Mouse (Mus musculus) liver, embryonic 18 days (tissue): ENCODE results near the gene Stmn3. TPM values are rescaled to one million over a fixed set of nuclear protein-coding genes. Genes with fewer than 3 reads are reported as not detected.

Experiments used
- polyA plus RNA-seq: library from polyadenylated mRNA; depleted of rRNA; stranded (reverse); fragments of >200 nt; gene quantifications from 2 replicates; pipeline ENCODE4 v1.2.3, GENCODE M21; 2012; rRNA removed

The Stmn3 gene
- 0.02 and 0.05 TPM in 2 replicates for polyA plus RNA-seq

DNA sequence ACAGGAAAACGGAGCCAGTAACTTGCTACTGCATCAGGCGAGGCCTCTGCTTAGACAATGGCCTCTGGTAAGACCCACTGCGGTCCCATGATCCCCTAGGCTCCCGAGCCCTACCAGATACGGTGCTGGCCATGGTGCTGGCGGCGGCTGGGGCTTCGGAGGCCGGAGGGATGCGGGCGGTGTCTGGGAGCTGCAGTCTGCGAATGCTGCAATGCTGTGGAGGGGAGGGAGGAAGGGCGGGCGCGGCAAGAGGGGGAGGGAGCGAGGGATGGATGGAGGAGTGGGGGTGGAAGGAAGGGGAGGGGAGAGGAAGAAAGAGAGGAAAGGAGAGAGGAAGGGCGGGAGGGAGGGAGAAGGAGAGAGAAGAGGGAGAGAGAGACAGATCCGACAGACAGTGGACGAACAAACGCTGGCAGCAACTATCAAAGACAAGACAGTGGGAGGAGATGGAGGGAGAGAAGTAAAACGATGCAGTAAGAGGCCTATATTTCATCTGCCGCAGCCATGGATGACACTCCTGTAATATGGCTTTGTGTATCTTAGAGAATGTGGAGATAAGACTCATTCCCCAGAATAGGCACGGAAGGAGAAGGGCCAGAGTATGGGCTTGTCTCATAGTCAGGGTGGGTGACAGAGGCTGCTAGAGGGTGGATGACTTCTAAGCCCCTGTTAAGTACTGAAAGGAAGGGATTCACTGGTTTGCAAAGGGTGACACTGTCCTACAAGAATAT lies at the start of gene Stmn3:
Stmn3 (minus strand) TSS at position 421 of the 731 bp plus-strand sequence.

DNA sequence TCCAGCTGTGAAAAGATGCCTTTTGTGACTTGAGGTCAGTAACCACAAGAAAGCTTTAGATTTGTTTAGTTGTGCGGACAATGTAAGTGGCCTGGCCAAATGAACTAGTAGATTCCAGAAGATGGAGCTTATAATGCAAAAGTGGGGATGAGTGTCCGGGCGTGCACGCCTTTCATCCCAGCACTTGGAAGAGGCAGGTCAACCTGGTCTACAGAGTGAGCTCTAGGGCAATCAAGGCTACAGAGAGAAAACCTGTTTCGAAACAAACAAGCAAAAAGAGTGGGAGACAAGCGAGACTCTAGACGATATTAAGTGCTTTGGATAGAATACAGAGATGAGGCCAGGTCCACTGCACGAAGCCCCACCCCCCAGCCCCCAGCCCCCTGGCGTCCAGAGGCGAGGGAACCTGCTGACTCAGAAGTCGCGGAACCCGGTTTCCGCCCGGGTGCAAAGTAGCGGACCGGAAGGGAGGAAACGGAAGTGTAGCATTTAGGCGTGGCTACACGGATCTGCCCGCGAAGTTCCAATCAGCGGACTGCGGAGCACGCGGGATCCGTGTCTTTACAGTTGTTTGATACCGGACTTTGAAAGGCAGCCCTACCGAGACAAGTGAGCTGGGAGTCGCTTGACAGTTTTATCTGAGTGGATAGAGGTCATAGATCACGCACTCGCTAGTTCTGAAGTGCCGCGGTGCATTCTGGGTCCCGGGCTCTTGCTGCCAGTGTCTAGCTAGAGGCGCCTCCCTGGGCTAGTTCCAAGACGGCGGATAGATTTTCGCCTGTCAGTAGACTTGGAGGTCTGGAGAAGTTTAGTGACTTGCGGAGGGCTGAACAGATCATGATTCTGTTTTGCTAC lies 5.2 kb upstream of the Stmn3 start, which contains the start of gene Rtel1:
Rtel1 (plus strand) TSS at position 492 of the 855 bp plus-strand sequence.

DNA sequence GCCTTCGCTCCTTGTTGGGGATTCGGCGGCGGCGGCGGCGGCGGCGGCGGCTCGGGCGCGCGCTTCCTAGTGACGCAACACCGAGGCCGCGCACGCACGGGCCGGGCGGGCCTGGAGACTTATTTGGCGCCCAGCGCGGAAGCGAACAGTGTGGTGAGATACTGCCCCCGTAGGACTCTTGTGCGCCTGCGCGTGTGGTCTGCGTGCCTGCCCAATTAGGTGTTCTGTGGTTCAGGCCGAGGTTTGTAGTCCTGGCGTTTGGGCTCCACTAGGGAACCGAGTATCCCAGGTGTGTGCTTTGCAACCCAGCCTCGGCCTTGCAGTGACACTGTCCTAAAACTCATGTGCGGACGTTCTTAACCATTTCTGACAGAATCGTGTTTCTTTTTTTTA lies 26.3 kb downstream of the Stmn3 start, which contains the start of gene Gmeb2:
Gmeb2 (minus strand) TSS at position 78 of the 393 bp plus-strand sequence.

Other genes starting within 250 kb of the Stmn3 start
- gene Kcnq2, start 179.2 kb downstream of the Stmn3 start, polyA plus RNA-seq: 0.01 and 0.02 TPM in 2 replicates
- gene Eef1a2, start 157.5 kb downstream of the Stmn3 start, polyA plus RNA-seq: 0.01 TPM in 1 of 2 replicates, not detected in the other
- gene Ppdpf, start 127.3 kb downstream of the Stmn3 start, polyA plus RNA-seq: 55.6 and 57.3 TPM in 2 replicates
- gene Ptk6, start 111.7 kb downstream of the Stmn3 start, polyA plus RNA-seq: 0.23 TPM in 2 replicates
- gene Srms, start 101.3 kb downstream of the Stmn3 start, polyA plus RNA-seq: 0.46 and 0.74 TPM in 2 replicates
- gene Fndc11, start 94.5 kb downstream of the Stmn3 start, polyA plus RNA-seq: 0.08 and 0.10 TPM in 2 replicates
- 17.9 and 19.5 TPM in 2 replicates for gene Helz2, start 72.5 kb downstream of the Stmn3 start, polyA plus RNA-seq
- gene Gmeb2, start 26.5 kb downstream of the Stmn3 start, polyA plus RNA-seq: 10.0 and 10.9 TPM in 2 replicates
- gene Rtel1, start 5.2 kb upstream of the Stmn3 start, polyA plus RNA-seq: 22.6 and 25.0 TPM in 2 replicates
- gene Zgpat, start 50.4 kb upstream of the Stmn3 start, polyA plus RNA-seq: 9.7 and 10.8 TPM in 2 replicates
- gene Arfrp1, start 50.9 kb upstream of the Stmn3 start, polyA plus RNA-seq: 18.3 and 21.0 TPM in 2 replicates
- gene Lime1, start 65.6 kb upstream of the Stmn3 start, polyA plus RNA-seq: 10.6 and 12.7 TPM in 2 replicates
- 2.8 and 3.5 TPM in 2 replicates for gene Zbtb46, start 144.9 kb upstream of the Stmn3 start, polyA plus RNA-seq
- gene Abhd16b, start 178.7 kb upstream of the Stmn3 start, polyA plus RNA-seq: not detected in 2 replicates
- 32.5 and 33.9 TPM in 2 replicates for gene Tpd52l2, start 182.6 kb upstream of the Stmn3 start, polyA plus RNA-seq
- gene Dnajc5, start 206.0 kb upstream of the Stmn3 start, polyA plus RNA-seq: 14.9 and 17.4 TPM in 2 replicates